Mouse (Mus musculus): ENCODE measurements at regions not wholly inside any gene's neighbourhood (a gene's known extent, or its start where the extent isn't known, plus 50 kb on each side); places are given as distances from the start of the nearest gene placed in this dataset.

- no peak for DNase-seq (ENCODE audit: low spot score in 2 of 2)
Observed at GRCm38 (mm10) chr1:76880783-76881145, 634.1 kb downstream of the Epha4 start.

DNA sequence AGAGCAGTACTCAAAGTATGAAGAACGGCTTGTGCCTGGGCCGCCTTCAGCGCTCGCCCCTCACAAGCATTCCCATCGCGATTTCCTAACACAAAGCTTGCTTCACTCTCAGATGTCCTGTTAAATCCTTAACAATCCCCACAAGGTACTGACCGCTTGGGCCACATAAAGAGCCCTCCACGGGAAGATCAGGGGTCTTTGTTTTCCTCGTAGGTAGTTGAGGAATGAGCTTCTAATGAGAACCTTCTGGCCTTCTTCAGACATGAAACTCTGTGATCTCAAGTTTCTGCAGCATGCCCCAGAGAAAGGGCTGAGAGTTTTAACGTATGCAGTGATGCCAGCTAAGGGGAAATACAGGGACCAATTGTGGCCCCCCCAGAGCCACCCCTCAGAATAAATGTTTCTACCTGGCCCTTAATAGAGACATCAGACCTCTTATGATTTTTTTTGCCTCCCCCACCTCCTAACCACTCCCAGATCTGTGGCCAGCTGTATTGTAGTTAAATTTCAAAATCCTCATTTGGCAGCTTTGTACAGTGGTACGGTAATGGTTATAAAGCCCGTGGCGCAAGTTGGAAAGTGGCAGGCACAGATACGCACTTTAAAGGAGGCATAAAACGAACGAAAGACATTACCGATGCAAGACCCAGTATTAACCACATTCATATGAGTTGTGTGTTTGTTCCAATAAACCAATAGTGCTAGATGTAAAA lies 618.6 kb downstream of the Epha4 start:
- no peak for DNase-seq (ENCODE audit: low spot score in 2 of 2)

DNA sequence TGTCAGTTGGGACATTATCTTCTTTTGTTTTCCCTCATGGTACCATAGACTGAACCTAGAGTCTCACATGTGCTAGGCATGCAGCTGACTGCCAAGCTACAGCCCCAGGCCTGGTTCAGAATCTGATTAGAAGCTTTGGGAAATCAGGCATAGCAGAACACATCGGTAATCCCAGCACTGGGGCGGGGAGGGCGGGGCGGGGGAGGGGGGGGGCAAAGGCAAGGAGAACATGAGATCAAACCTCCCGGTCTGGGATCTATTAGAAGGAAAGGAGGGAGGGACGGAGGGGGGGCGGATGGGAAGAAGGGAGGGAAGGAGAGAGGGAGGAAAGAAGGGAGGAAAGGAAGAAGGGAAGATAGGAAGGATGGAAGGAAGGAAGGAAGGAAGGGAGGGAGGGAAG lies 617.5 kb downstream of the Epha4 start:
- DNase-seq (ENCODE audit: low spot score in 2 of 2) = no peak

GRCm38 (mm10) chr1:76911472-76911871 lies 603.4 kb downstream of the Epha4 start:
- no peak for DNase-seq (ENCODE audit: low spot score in 2 of 2)

GRCm38 (mm10) chr1:76919541-76919940 lies 595.3 kb downstream of the Epha4 start:
- DNase-seq (ENCODE audit: low spot score in 2 of 2) = no peak

DNA sequence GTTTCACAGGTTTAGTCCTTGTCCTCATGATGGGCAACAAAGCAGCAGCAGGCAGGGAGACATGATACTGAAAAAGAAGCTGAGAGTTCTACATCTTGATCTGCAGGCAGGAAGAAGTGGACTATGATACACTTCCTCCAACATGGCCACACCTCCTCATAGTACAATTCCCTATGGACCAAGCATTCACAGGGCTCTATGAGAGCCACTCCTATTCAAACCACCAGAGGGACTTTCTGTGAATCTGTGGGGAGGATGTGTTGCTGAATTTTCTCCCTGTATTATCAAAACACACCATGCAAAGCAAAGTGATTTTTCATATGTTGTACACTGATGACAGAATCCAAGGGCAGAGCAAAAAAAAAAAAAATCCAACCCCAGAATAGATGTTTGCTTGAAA lies 594.3 kb downstream of the Epha4 start:
- no peak for DNase-seq (ENCODE audit: low spot score in 2 of 2)

DNA sequence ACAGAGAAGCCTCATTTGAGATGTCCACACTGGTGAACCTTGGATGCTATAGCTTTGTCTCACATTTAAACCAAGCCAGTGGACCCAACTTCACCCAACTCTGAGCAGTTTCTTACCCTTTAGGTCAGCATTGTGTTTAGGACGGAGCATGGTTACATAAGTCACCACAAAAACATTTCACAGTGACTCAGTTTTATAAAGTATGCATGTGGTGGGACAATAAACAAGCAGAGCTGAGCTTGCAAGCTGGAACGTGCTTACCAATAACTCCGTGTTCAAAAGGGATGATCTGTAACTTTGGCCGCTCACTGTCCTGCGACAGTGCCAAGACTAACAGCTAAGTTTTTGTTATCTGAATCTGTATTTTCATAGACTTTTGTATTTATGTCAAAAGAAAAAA lies 587.8 kb downstream of the Epha4 start:
- DNase-seq (ENCODE audit: low spot score in 2 of 2) = no peak

- no peak for DNase-seq (ENCODE audit: low spot score in 2 of 2)
Observed at GRCm38 (mm10) chr1:76928035-76928434, 586.9 kb downstream of the Epha4 start.

GRCm38 (mm10) chr1:76933460-76933859 lies 581.4 kb downstream of the Epha4 start:
- DNase-seq (ENCODE audit: low spot score in 2 of 2) = no peak

DNA sequence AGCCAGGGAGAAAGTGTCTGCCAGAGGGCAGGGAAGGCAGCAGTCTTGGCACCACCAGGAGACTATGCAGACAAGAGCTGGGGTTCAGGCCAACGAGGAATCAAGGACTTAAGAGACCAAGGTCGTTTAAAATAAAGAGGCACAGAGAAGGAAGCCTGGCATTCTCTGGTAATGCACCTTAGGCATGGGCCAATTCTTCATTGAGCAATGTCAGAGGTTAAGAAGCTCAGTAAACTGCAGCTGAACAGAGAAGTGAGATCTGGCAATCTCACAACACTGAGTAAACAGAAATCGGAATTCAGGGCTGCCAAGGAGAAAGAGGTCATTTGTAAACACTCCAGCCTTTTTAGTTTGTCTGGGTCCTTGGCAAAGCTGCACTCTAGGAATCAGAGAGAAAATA lies 572.2 kb downstream of the Epha4 start:
- no peak for DNase-seq (ENCODE audit: low spot score in 2 of 2)

DNA sequence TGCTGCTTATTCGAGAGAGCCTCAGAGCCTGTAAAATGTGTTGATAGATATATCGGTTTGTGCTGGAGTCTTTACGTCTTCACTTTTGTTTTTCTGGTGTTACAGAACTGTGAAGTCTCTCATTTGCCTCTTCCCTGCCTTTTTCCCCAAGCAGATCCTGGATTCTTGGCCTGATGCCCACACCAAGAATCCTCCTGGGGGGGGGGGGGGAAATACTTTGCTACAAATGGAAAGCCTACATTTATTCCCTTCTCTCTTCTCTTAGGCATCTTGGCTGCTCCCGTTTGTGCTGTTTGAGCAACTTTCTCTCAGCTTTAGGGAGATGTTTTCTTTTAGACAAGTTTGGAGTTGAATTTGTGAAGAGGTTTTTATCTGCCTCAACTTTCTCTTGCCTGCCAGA lies 570.8 kb downstream of the Epha4 start:
- DNase-seq (ENCODE audit: low spot score in 2 of 2) = no peak

- no peak for DNase-seq (ENCODE audit: low spot score in 2 of 2)
Observed at GRCm38 (mm10) chr1:76955031-76955430, 559.9 kb downstream of the Epha4 start.

- no peak for DNase-seq (ENCODE audit: low spot score in 2 of 2)
Observed at GRCm38 (mm10) chr1:76957411-76957810, 557.5 kb downstream of the Epha4 start.

- no peak for DNase-seq (ENCODE audit: low spot score in 2 of 2)
Observed at GRCm38 (mm10) chr1:76958706-76959105, 556.2 kb downstream of the Epha4 start.

DNA sequence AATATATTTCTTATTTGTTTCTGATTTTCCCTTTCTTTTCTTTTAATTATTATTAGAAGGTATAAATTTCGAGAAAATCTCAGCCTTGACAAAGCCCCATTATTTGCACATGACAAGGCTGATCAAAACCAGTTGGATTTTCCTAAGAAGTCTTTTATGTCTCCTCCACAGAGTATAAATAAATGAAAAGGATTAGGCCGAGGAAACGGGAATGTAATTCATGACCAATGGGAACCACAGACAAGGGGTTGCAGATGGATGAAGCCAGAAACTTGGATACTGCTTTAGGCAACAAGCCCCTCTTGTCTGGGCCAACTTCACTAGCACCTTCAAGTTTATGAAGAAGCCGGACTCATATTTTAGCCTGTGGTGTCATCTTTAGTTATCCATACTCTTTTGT lies 542.4 kb downstream of the Epha4 start:
- no peak for DNase-seq (ENCODE audit: low spot score in 2 of 2)

DNA sequence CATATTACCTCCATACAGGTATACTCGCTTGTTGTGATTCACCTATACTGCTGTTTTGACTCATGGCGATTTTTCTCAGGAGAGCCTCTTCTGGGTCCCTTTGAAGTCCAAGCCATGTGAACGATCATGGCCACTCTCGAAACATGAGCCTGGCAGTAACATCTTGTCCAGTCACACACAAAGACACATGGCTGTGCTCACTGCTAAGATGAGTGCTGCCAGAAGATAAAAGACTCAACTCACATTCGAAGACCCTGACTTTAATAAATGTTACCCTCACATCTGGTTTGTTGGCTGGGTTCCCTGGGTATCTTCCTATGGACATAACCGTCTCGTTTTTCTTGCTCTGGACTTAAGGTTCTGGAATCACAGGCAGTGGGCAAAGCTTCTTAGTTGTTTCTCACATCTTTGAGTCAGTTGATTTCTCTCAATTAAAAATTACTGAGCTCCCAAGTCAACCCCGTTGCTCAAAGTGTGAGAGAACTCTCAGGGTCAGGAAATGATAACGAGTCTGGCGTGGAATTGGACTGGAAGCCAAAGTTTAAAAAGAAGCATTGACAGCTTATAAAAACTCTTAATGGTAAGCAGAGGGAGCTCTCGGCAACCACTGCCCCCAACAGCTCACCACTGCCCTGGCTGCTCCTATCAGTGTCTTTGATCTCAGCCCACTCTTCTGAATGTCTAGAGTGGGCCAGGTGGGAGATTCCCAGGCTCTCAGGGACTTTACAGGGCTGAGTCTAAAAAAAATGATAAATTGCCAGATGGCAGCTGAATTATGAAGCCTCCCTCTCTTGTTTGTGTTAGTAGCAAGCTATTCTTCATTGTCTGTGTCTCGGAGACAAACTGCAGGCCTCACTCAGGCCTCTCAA lies 539.6 kb downstream of the Epha4 start:
- DNase-seq (ENCODE audit: low spot score in 2 of 2) = no peak

DNA sequence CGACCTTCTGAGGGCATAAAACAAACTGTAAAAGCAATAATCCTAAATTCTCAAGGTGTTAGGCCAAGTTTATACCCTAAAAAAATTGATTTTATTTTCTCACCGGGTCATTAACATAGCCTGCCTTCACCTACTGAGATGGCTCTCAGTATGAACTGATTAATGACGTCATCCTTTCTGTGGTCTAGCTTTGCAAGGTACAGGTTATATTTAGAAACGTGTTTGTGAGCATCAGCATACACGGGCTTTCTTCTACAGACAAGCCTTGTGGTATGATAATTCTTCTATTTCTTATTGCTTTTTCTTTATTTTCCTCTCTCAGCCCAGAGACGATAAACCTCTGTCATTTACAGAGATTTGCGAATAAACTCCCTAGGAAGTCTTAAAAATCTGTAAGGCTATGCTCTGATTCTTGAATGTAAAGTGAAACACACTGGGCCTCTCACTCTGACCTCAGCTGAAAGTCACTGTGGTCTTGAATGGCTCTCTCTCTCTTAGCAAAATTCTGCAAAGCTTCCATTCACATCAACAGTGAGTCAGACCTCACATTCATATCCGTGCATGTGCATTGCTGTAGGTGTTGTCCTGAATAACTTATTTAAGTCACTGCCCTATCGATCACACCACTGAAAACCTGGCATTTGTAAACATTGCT lies 534.3 kb downstream of the Epha4 start:
- no peak for DNase-seq (ENCODE audit: low spot score in 2 of 2)

- DNase-seq (ENCODE audit: low spot score in 2 of 2) = no peak
Observed at GRCm38 (mm10) chr1:76993776-76994175, 521.1 kb downstream of the Epha4 start.

DNA sequence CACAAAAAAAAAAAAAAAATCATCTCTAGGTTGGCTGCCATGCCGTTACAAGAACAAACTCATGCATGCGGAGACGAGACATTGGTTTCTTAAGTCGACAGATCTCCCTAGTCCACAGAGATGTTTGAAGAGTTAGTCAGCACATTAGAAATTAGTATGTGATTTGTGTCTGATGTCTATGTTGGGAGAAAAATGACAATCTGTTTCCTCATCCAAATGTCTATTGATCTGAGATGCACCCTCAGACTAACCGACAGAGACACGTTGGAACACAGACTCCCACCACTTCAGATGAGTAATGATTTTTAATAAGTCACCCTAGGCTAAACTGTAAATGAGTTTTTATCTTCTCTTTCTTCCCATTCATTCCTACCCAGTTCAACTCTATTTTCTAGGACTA lies 506.9 kb downstream of the Epha4 start:
- no peak for DNase-seq (ENCODE audit: low spot score in 2 of 2)

- no peak for DNase-seq (ENCODE audit: low spot score in 2 of 2)
Observed at GRCm38 (mm10) chr1:77010608-77011214, 504.2 kb downstream of the Epha4 start.

DNA sequence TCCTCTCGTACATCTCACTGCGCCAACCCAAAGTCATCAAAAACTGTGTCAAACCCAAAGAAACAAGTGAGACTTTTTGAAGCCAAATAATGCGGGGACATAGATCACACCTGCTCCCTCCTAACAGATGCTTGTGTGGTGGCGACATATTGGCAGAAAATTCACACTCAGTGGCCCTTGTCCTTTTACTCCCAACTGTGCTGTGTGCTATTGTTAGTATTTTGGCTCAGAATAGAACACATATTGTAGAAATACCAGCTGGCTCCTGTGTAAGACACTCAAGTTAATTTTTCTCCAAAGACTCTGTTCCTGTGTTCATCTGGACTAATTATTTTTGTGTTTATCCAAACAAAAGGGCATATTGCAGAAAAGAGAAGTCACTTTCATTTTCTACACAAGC lies 487.2 kb downstream of the Epha4 start:
- DNase-seq (ENCODE audit: low spot score in 2 of 2) = no peak

DNA sequence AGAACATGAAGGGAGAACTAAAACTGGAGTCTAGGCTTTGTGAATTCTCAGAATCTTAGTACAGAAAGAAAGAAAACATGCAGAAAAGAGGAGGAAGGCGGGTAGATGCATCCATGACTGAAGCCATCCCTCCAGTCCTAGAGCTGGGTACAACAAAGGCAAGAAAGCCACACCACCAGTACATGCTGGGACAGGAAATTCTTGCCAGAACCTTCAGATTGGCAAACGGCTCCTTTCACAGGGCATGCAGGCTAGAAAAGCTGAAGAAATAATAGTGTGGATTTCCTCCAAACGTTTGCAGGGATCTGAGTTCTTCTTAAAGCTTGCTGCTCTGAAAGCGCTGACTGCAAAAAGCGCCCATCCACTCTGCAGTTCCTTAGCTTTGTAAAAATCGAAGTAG lies 486.7 kb downstream of the Epha4 start:
- DNase-seq (ENCODE audit: low spot score in 2 of 2) = no peak
